Mouse (Mus musculus) gastrocnemius, postnatal 14 days (tissue): ENCODE data around the gene Spint2. TPM values are rescaled to one million over a fixed set of nuclear protein-coding genes. Genes with fewer than 3 reads are reported as not detected.

ENCODE experiments used
- DNase-seq: peaks from one replicate; pipeline ENCODE4 v3.0.0; 2021; ENCODE audit warnings: mixed read lengths
- intact Hi-C: fragments of 180-260 bp; cut with DNase I; formaldehyde crosslinking; loops from one replicate; pipeline ENCODE4 v1.15.1; 2025; ENCODE audit warnings: low total_unique reads
- total RNA-seq, 2 experiments: library from RNA; stranded (reverse); gene quantifications; 2 replicates each; pipeline ENCODE4 v1.2.3; 2021

Gene Spint2
- total RNA-seq, 2 experiments from 2014 or later, result 5.5 to 6.4 TPM

- no peak for DNase-seq
- intact Hi-C loops, result no loop called here
These were observed 5.8 kb upstream of the Spint2 start for GRCm38 (mm10) chr7:29287481-29287880.

- intact Hi-C loops, result no loop called here
- DNase-seq, result no peak
These were observed 2.8 kb upstream of the Spint2 start for GRCm38 (mm10) chr7:29284523-29284922.

DNA sequence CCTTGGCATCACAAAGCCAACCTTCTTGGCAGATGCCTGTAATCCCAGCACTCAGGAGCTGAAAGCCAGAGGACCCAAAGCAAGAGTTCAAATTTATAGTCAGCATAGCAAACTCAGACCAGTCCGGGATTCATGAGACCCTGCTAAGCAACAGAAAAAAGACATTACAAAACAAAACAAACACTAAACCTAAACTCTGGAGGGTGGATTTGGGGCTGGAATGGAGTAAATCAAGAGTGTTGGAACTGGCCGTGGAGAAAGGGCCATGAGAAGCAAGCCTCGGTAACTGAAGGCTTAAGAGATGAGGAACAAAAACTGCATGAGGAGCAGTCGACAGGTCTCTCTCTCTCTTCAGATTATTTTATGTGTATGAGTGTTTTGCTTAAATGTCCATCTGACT is 2.2 kb upstream of the Spint2 start:
- intact Hi-C loops, result no loop called here
- DNase-seq, result no peak

DNA sequence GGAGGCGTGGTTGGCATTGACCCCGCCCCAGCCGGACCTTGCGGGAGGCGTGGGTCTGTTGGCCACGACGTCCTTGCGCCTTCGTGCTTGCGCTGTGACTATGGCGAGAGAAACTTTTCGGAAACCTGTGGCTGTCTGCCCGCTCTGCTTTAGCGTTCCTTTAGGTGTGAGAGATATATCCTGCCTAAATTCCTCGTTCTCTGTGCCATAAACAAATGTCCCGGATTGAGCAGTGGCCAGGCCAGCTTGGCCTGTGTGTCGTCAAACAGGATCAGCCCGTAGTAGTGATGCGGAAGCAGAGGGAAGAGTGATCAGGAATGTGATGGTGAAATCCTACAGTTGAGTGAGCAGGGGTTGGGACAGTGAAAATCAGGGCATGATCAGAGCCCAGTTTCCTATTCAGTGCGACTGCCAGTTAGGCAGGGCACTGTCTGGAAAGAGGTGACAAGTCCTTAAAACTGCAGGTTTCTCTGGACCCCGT is 402 bp upstream of the Spint2 start:
- intact Hi-C loops, result no loop called here
- no peak for DNase-seq

GRCm38 (mm10) chr7:29280801-29281200 is 911 bp downstream of the Spint2 start:
- intact Hi-C loops, result no loop called here
- no peak for DNase-seq

- no peak for DNase-seq
- intact Hi-C loops, result no loop called here
These were observed 1.8 kb downstream of the Spint2 start for GRCm38 (mm10) chr7:29279924-29280323.

DNA sequence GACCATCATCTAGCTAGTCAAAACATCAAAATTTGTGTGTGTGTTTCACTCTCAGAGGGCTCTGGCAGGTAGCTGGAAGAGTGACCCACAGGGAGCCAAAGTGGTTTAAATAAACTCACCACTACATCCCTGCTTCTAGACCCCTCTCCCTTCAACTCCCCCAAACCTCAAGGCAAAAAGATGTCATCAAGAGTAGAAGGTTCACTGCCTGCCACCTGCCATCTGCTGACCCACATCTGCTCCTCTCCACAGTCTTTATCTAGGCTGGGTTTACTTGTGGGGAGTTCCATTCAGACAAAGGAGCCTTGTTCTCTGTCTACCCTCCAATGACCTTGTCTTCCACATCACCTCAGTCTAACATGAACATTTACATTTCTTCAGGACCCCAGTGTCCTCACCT is 2.5 kb downstream of the Spint2 start:
- DNase-seq, result no peak
- intact Hi-C loops, result no loop called here

DNA sequence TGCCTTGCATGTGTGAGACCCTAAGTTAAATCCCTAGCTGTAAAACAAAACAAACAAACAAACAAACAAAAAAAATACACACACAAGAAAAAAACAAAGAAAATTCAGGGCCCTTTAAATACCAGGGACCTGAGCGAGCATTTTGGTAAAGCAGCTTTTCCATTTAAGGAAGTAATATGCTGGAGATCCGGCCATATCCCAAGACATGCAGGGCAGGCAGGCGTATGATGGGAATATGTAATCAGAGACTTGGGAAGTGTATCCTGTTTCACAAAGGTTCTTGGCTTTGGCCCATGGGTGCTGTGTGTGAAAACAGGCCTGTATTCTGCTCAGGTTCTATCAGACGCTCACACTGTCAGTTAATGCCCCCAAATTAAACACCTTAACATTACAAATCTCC is 4.2 kb downstream of the Spint2 start:
- intact Hi-C loops, result no loop called here
- DNase-seq, result no peak

DNA sequence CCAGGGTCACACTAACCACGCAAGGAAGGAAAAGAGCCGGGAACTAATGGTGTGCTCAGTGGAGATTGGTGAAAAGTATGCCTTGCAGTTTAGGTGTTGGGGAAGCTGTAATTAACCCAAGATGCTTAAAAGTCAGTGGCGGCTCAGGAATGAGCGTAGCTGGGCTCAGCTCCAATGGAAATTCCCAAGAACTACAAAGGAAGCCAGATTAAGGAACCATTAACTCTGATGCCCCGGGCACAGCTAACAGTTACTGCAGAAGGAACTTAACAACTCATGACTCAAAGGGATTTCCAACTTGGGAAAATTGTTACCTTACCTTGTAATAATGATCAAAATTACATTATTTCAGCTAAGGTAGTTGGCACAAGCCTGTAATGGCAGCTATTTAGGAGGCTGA is 5.0 kb downstream of the Spint2 start:
- no peak for DNase-seq
- intact Hi-C loops, result no loop called here

DNA sequence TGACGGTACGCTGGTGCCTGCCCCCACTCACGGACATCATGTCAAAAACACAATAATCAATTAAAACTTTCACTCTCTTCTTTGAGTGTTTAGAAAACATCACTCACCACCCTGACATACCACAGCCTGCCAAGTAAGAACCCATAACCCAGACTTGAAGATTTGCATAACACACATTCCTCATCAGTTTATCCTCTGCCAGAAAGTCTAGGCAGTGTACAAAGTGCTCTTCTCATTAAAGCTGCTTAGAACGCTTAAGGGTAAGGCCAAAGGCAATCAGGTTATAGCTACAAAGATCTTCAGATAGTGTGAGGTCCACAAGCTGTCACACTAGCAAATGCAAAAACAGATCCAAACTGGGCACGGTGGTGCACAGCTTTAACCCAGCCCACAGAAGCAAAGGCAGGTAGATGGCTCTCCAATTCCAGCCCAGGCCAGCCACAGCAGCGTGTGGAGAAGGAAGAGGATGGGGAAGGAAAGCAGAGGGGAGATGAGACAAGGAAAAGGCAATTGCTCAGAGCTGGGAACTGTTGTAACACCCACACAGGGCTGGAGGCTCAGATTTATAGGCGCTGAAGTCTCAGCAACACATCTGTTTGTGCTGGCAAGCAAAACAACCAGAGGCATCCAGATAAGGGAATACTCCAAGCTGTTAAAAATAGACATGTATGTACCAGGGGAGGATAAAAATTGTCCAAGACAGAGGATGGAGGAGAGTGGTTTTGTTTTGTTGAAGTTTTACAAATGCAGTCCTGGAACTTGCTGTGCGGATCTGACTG is 9.8 kb downstream of the Spint2 start:
- intact Hi-C loops, result no loop called here
- no peak for DNase-seq

GRCm38 (mm10) chr7:29270445-29270844 is 11.3 kb downstream of the Spint2 start:
- intact Hi-C loops, result no loop called here
- no peak for DNase-seq

- intact Hi-C loops, result no loop called here
- no peak for DNase-seq
These were observed 14.8 kb downstream of the Spint2 start for GRCm38 (mm10) chr7:29266931-29267330.

GRCm38 (mm10) chr7:29265636-29266035 is 16.1 kb downstream of the Spint2 start:
- intact Hi-C loops, result no loop called here
- no peak for DNase-seq

DNA sequence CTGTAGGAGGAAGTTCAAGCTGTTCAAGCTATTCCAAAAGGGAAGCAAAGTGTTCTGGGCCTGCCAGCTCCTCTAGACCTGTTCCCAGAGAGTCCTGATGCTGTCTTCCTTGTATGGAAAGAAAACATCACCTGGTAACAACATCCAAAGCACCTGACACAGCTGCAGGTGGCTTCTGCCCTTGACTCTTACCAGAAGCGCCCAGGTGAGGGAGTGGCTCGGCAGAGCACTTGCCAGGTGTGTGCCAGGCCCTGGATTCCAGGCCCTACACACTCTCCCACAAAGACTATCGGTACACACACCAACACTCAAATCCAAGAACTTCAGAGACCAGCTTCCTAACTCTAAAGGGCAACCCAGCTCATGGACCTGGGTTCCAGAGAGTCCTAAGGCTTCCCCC is 17.9 kb downstream of the Spint2 start:
- intact Hi-C loops, result no loop called here
- DNase-seq, result no peak

DNA sequence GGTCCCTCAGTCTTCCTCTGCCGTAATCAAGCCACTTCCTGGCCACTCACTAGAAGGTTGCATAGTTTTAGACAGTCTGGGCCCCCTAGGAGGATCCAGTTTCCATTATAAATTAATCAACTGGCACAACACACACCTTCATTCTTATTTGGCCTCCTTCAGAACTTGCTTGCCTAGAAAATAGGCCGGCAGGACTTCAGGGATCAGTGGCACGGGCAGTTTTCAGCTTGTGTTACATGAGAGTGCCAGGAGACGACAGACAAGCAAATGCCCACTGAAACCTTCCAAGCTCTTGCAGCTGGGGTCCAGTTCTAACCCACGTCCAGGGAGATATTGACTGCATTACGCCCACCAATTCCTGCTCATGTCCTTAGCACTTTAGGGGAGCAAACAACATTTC is 19.6 kb downstream of the Spint2 start:
- no peak for DNase-seq

GRCm38 (mm10) chr7:29259781-29260730 is 21.7 kb downstream of the Spint2 start:
- intact Hi-C loops, result no loop called here
- no peak for DNase-seq

More for the DNA sequence above, 19.6 kb downstream of the Spint2 start:
- intact Hi-C loops, result no loop called here

DNA sequence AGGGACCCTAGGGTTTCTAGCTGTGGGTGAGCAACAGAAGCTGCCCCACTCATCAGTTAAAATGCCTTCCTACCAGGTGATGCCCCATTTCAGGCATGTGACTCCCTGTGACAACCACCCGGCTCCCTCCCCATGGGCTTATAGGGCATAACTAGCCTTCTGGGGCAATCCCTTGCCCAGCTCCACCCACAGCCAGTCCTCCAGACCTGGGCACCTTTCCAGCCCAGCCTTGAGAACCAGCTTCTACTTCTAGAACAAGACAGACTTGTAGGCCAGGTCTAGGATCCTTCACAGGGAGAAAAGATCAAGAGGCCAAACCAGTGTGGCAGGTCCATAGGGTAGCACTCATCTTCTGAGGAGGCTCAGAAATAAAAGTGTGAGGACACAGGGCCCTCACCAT is 24.3 kb downstream of the Spint2 start:
- intact Hi-C loops, result no loop called here
- DNase-seq, result no peak

- intact Hi-C loops, result no loop called here
These were observed 25.8 kb downstream of the Spint2 start for GRCm38 (mm10) chr7:29255875-29256274.

DNA sequence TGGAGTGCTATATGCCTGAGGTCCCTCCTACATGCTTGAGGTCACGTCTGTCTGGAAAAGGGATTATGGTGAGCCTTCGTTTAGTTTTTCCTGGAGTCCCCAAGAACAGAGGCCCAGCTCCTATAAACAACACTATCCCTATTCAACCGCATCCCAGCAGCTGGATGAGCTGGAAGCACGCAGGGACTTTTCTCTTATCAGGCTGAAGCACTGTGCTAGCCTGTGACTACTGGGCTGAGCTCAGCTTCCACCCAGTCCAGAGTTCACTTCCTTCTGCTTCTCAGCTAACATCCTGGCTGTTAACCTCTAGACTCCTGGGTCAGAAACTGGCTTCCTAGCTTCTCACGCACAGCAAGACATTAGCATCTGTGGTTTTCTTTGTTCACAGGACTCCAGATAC is 27.9 kb downstream of the Spint2 start:
- no peak for DNase-seq
- intact Hi-C loops, result no loop called here

More at GRCm38 (mm10) chr7:29255875-29256274, 25.8 kb downstream of the Spint2 start:
- DNase-seq, result no peak

DNA sequence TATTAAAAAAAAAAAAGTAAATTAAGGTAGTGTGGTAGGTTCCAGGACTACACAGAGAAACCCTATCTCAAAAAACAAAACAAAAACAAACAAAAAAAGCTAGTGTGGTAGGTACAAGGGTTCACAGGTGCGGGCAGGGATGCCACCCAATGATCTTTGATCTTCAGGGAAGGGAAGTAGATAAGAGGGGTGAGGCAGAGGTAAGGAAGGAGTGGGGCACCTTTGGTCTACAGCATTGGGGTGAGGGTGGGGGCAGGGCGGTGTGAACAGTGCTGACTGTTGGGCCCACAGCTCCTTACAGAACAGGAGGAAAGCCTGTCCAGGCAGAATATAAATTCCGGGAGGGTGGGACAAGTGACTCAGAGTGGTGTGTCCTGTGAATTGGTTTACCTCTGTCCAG is 30.5 kb downstream of the Spint2 start:
- DNase-seq, result no peak
- intact Hi-C loops, result no loop called here
